Mouse (Mus musculus) erythroblast, embryonic 14.5 days (primary cell): ENCODE measurements at regions not wholly inside any gene's neighbourhood (a gene's known extent, or its start where the extent isn't known, plus 50 kb on each side); places are given as distances from the start of the nearest gene placed in this dataset.

Source experiments
- H3K27me3 ChIP-seq: 2 replicates; pipeline ENCODE4 v1.6.1; 2012; ENCODE audit warnings: inconsistent platforms; ENCODE audit not compliant: control insufficient read depth
- H3K36me3 ChIP-seq: 2 replicates; pipeline ENCODE4 v1.6.1; 2012; ENCODE audit warnings: mild to moderate bottlenecking, inconsistent platforms; ENCODE audit not compliant: control insufficient read depth
- H3K4me1 ChIP-seq: 2 replicates; pipeline ENCODE4 v1.6.1; 2012; ENCODE audit warnings: inconsistent platforms; ENCODE audit not compliant: control insufficient read depth
- H3K4me3 ChIP-seq: replicated peaks from 2 replicates; pipeline ENCODE3; 2012; ENCODE audit warnings: moderate library complexity, mild to moderate bottlenecking, inconsistent platforms
- H3K9me3 ChIP-seq: 2 replicates; pipeline ENCODE4 v1.6.1; 2012; ENCODE audit warnings: low read length, inconsistent platforms, mixed read lengths; ENCODE audit not compliant: control insufficient read depth
- GATA1 ChIP-seq: IDR thresholded peaks from 2 replicates; pipeline ENCODE4 v1.6.1; 2012; ENCODE audit warnings: low read length, inconsistent platforms, mixed read lengths
- TAL1 ChIP-seq: IDR thresholded peaks from 3 replicates; pipeline ENCODE4 v1.6.1; 2012; ENCODE audit warnings: low read length, inconsistent platforms, mixed read lengths

GRCm38 (mm10) chr7:119384670-119385241, 74.3 kb downstream of the Gp2 start:
- Histone ChIP-seq H3K9me3 (no peaks in the 10 kb centered on the region), H3K4me3 (no peak overlapping the region), H3K36me3 (no peaks in the 10 kb centered on the region), H3K27me3 (no peaks in the 10 kb centered on the region), H3K4me1 (no peaks in the 10 kb centered on the region)
- no peak for TF ChIP-seq GATA1
- TF ChIP-seq TAL1, result no peak

GRCm38 (mm10) chr7:119379935-119380334, 79.2 kb downstream of the Gp2 start:
- no peaks in the 10 kb centered on the region; the same call in 1 of the 2 replicates for H3K9me3 ChIP-seq
- no peaks in the 10 kb centered on the region for H3K36me3 ChIP-seq
- no peaks in the 10 kb centered on the region for H3K27me3 ChIP-seq
- H3K4me3 ChIP-seq, result no peak overlapping the region
- TF ChIP-seq TAL1, result no peak
- no peaks in the 10 kb centered on the region for H3K4me1 ChIP-seq

- Histone ChIP-seq H3K36me3 (no peaks in the 10 kb centered on the region), H3K9me3 (no peaks in the 10 kb centered on the region), H3K4me1 (no peaks in the 10 kb centered on the region), H3K4me3 (no peak overlapping the region), H3K27me3 (no peaks in the 10 kb centered on the region)
- TF ChIP-seq TAL1, result no peak
- no peak for TF ChIP-seq GATA1
These were observed 94.9 kb downstream of the Gp2 start for GRCm38 (mm10) chr7:119364268-119364596.

GRCm38 (mm10) chr7:119363552-119364267, 95.4 kb downstream of the Gp2 start:
- no peaks in the 10 kb centered on the region for H3K36me3 ChIP-seq
- no peak overlapping the region for H3K4me3 ChIP-seq
- H3K9me3 ChIP-seq, result no peaks in the 10 kb centered on the region
- TF ChIP-seq TAL1 (no peak), GATA1 (no peak)
- no peaks in the 10 kb centered on the region for H3K4me1 ChIP-seq
- no peaks in the 10 kb centered on the region for H3K27me3 ChIP-seq

- no peaks in the 10 kb centered on the region for H3K4me1 ChIP-seq
- H3K4me3 ChIP-seq, result no peak overlapping the region
- H3K36me3 ChIP-seq, result no peaks in the 10 kb centered on the region
- TF ChIP-seq TAL1 (no peak), GATA1 (no peak)
- no peaks in the 10 kb centered on the region for H3K9me3 ChIP-seq
- no peaks in the 10 kb centered on the region for H3K27me3 ChIP-seq
These were observed 101.7 kb downstream of the Gp2 start for GRCm38 (mm10) chr7:119357338-119357737.

GRCm38 (mm10) chr7:119356251-119356650, 102.8 kb downstream of the Gp2 start:
- Histone ChIP-seq H3K36me3 (no peaks in the 10 kb centered on the region), H3K4me1 (no peaks in the 10 kb centered on the region), H3K27me3 (no peaks in the 10 kb centered on the region), H3K4me3 (no peak overlapping the region), H3K9me3 (no peaks in the 10 kb centered on the region)
- TF ChIP-seq GATA1 (no peak), TAL1 (no peak)

GRCm38 (mm10) chr7:119352571-119352970, 106.5 kb downstream of the Gp2 start:
- Histone ChIP-seq H3K36me3 (no peaks in the 10 kb centered on the region), H3K27me3 (no peaks in the 10 kb centered on the region), H3K4me1 (no peaks in the 10 kb centered on the region), H3K4me3 (no peak overlapping the region), H3K9me3 (no peaks in the 10 kb centered on the region)
- no peak for TF ChIP-seq GATA1
- TF ChIP-seq TAL1, result no peak

- no peaks in the 10 kb centered on the region for H3K36me3 ChIP-seq
- no peak for TF ChIP-seq GATA1
- no peak for TF ChIP-seq TAL1
- no peaks in the 10 kb centered on the region for H3K27me3 ChIP-seq
- no peaks in the 10 kb centered on the region for H3K9me3 ChIP-seq
- H3K4me3 ChIP-seq, result no peak overlapping the region
- H3K4me1 ChIP-seq, result no peaks in the 10 kb centered on the region
These were observed 108.4 kb downstream of the Gp2 start for GRCm38 (mm10) chr7:119350641-119351040.

GRCm38 (mm10) chr7:119343380-119343779, 115.7 kb downstream of the Gp2 start:
- H3K36me3 ChIP-seq, result no peaks in the 10 kb centered on the region
- no peaks in the 10 kb centered on the region for H3K27me3 ChIP-seq
- TF ChIP-seq GATA1 (no peak), TAL1 (no peak)
- H3K9me3 ChIP-seq, result no peaks in the 10 kb centered on the region
- H3K4me3 ChIP-seq, result no peak overlapping the region
- no peaks in the 10 kb centered on the region for H3K4me1 ChIP-seq

GRCm38 (mm10) chr7:119333102-119333501, 126.0 kb downstream of the Gp2 start:
- no peak overlapping the region for H3K4me3 ChIP-seq
- TF ChIP-seq TAL1 (no peak), GATA1 (no peak)
- H3K4me1 ChIP-seq, result no peaks in the 10 kb centered on the region
- no peaks in the 10 kb centered on the region for H3K27me3 ChIP-seq
- no peaks in the 10 kb centered on the region for H3K9me3 ChIP-seq
- H3K36me3 ChIP-seq, result no peaks in the 10 kb centered on the region
